Mouse (Mus musculus) thymus, postnatal 25 days (tissue): Measurements from ENCODE around the gene 4921524J17Rik.

Experiments used
- DNase-seq: peaks from one replicate; pipeline ENCODE4 v3.0.0; 2022

Gene 4921524J17Rik

GRCm38 (mm10) chr8:85379142-85379781, 53.4 kb downstream of the 4921524J17Rik start:
- no peak for DNase-seq

GRCm38 (mm10) chr8:85376516-85376915, 56.1 kb downstream of the 4921524J17Rik start:
- no peak for DNase-seq

- no peak for DNase-seq
These were observed 58.3 kb downstream of the 4921524J17Rik start for GRCm38 (mm10) chr8:85374286-85374685.

- no peak for DNase-seq
These were observed 59.1 kb downstream of the 4921524J17Rik start for GRCm38 (mm10) chr8:85373435-85374039.

GRCm38 (mm10) chr8:85372465-85372839, 60.2 kb downstream of the 4921524J17Rik start:
- no peak for DNase-seq

GRCm38 (mm10) chr8:85371736-85372464, 60.7 kb downstream of the 4921524J17Rik start:
- no peak for DNase-seq

- DNase-seq, result no peak
These were observed 67.5 kb downstream of the 4921524J17Rik start for GRCm38 (mm10) chr8:85365176-85365575.

GRCm38 (mm10) chr8:85364628-85365027, 68.0 kb downstream of the 4921524J17Rik start:
- no peak for DNase-seq

GRCm38 (mm10) chr8:85363406-85363805, 69.2 kb downstream of the 4921524J17Rik start:
- no peak for DNase-seq

GRCm38 (mm10) chr8:85362211-85362610, 70.4 kb downstream of the 4921524J17Rik start:
- no peak for DNase-seq
